Mouse (Mus musculus): Measurements from ENCODE around the gene Vmp1.

DNA sequence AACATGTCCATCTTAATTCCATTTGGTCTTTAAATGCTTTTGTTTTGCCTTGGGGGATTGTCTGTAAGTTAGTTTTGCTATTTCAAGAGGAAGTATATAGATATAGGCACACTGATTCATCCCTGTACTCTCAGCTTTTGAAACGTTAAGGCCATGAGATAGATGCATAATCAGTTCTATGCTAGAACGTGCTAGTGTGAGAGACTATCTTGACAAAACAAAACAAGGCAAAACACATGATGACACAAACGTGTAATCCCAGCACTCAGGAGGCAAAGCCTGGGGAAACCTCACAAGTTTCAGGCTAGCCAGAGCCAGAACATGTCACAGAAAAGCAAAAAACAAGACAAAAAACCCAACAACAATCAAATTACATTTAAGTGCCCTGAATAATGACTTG, 10.9 kb downstream of the Vmp1 start:
- TF ChIP-seq POLR2A (IDR thresholded peaks at IDR 0.05; ENCODE audit: low read depth, low read length) (no peak), CTCF (IDR thresholded peaks at IDR 0.05; ENCODE audit: borderline replicate concordance, insufficient read depth, low read length) (no peak)
